Mouse (Mus musculus) mouse embryonic stem cell (cell line): ENCODE measurements around the gene Suz12.
"Not testable (repeated sequence)": the region's sequence is repeated elsewhere in the genome, so short reads cannot be mapped to it uniquely, and the experiment has no call there.

Source experiments
- in situ Hi-C, 2 experiments: fragments of 300-500 bp; cut with MboI; formaldehyde crosslinking; loops; 1 replicate in 1 of 2; 3 replicates in 1 of 2; pipeline ENCODE4 v1.14.3; 2019 to 2020; ENCODE audit warnings: low sequenced_read_pairs in 2 of 2, low pct_unique_long_range_greater_than_20kb in 1 of 2, mixed read lengths in 1 of 2; ENCODE audit not compliant: unreplicated experiment in 1 of 2

The Suz12 gene

DNA sequence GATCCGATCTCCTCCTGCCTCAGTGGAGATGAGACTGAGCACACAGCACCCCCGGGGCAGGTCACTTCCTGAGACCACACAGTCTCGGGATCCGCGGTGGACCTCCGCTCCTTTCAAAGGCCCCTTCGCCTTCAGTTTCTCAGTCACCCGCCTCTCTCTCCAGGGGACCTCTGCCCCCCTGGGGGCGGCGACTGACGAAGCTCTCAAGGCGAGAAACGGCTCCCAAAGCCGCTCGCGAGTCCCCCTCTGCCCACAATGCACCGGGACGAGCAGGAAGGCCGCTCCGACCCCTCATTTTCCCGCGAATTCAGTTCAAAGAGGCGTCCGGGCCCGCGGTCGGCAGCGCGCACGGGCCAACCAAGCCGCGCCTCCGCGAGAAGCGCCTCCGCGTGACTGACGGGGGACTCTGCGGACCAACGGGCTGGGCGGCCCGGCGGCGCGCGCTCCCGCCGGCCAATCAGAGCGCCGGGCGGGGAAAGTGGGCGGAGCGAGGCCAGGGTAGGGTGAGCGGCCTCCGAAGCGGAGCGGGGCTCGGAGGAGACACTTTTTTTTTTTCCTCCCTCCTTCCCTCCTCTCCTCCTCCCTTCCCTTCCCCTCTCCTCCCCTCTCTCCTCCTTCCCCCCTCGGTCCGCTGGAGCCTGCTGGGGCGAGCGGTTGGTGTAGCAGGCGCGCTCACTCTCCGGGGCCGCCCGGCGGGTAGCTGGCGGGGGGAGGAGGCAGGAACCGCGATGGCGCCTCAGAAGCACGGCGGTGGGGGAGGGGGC, at the start of gene Suz12:
Suz12 (plus strand) TSS at position 515 of the 764 bp plus-strand sequence.
- in situ Hi-C loops: no loop called here

DNA sequence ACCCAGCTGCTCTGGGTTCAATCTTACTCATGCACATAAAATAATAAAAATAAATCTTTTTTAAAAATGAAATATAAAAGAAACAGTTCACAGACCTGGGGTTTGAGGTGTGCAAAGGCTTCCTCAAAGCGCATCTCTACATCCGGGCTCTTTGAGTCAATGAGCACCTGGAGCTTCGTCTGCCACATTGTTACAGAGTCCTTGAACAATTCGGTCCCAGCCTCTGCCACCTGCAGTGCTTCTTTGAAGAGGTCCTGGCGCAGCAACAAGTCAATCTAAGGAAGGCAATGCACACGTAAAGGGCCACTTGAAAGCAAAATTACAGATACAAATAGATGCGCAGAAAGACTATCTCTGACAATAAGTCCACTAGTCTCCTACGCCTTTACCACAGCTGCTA, 49.8 kb upstream of the Suz12 start:
- in situ Hi-C loops: no loop called here

DNA sequence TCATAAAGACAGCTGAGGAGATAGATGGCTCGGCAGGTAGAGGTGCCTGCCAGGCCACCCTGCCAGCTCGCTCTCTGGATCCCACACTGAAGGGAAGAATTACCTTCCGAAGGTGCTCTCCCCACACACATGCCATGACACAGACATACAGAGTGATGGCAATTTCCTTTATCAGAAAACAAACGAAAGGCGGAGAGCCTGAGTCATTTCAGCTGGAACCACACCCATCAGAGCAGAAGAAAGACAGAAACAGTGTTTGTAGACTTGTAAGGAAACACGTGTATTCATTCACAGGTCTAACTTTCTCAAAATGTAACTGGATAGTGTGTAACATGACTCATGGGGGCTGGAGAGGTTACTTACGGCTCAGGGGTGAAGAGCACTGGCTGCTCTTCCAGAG, 49.3 kb upstream of the Suz12 start:
- in situ Hi-C loops: no loop called here

DNA sequence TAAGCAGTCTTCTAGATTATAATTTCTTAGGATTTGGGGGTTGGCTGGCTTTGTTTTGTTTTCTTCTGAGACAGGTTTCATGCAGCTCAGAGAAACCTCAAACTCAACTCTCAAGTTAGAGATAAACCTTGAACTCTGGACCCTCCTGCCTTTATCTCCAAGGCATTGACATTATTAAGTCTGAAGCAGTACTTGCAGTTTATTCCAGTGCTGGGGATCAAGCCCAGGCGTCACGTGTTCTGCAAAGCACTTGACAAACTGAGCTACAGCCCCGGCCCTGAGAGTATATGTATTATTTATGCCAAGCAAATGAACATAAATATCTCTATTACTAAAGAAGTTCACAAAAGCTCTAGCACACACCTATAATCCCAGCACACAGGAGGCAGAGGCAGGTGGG, 45.6 kb upstream of the Suz12 start:
- in situ Hi-C loops: no loop called here

DNA sequence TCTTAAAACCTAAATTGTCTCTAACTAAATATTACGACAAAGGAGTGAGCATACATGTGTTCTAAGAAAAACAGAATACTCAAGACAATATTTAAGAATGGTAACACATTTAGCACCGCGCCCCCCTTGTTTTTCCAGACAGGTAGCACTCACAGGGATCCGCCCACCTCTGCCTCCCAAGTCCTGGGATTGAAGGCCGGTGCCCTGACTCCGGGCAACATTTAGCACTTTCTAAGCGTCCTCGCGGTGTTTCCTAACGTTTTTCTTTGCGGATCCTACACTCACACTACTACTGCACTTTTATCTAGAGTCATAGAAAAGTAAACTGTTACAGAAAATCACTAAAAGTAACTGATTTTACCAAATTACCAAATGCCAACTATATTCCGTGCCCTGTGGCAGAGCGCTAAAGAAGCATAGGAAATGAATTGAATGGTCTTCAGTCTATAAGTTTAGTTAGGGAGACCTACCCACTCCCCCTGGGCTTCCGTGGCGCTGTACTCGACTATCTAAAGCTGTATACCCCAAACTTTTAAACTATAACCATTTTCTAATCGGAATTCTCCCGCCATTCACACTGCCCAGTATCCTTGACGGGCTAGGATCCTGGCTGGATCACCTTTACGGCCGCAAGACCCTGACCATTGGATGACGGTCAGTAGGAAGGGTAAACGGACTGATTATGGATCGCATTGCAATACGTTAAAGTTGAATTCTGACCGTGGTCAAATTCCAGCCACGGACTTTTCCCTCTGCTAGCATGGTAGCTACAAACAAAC, 31.4 kb upstream of the Suz12 start:
- in situ Hi-C loops: no loop called here

DNA sequence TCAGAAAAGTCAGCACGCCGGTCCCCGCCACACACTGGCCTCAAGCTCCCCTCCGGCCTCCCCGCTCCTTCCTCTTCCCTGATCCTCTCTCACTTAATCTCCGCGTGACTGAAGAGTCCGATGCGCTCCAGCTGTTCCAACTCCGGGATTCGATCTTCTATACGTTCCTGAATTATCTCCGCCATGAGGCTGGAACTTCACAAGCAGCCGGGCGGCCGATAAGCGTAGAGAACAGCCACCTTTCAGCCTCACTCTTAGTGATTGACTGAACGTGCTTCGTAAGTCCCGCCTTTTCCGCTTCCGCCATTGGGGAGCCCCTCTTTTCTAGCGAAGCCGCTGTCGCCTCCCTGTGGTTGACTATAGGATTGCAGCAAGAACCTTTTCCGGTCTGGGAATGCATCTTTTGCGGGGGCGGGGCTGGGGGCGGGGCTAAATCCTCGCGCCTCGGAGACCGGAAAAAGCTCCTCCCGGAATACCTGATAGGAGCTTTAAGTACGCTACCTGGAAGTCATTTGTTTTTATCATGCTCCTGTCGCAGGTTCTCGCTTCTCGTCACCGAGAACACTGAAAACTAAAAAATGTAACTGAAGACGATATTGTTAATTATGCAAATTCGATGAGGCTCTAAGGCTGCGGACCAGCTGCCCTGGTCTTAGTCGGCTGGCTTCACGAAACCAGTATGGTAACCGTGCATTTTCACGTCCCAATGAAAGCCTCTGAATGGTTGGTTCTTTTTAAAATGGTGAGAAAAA, 30.6 kb upstream of the Suz12 start, which contains the start of gene Utp6:
Utp6 (minus strand) TSS at position 266 of the 752 bp plus-strand sequence.
- in situ Hi-C loops: no loop called here

DNA sequence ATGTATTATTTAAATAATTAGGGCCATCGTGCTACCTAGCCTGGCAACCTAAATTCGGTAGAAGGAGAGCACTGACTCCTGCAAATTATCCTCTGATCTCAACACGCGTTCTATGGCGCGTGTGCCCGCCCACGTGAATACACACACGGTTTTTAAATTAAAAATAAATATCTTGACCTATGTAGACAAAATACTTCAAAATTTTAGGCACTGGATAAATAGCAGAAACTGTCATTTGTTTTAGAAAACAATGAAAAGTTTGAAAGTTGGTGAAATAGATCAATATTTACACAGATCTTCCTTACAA, 30.1 kb upstream of the Suz12 start:
- in situ Hi-C loops: no loop called here

DNA sequence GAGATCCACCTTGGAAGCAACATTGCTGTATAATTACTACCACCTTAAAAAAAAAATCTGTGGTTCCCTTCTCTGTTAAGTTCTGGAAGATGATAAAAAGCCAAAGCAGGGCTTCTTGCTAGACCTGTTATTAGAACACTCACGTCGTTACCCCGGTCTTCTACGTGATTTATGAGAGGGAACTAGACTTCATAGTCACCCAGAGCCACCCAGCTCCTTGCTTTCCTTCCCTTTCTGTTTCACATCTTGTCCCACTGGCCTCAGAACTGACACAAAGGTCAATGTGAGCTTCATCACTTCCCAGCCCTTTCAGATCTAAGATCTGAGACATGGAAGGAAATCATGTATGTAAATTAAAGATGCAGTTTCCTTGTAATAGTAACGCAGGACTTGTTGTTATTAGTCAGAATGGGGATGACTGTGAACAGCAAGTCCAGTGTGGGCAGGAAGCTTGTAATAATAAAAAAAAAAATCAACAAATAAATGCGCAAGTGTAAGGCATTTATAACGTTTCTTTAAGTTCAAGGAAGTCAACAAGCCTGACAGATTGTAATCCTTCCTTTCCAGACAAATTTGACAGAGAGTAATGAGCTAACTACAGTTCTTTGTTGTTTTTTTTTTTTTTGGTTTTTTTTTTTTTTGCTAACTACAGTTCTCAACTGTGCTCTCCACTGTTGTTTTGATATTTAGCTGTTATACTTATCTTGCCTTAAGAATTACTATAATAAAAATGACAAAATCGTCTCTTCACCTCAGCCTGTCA, 29.5 kb upstream of the Suz12 start:
- in situ Hi-C loops: no loop called here

DNA sequence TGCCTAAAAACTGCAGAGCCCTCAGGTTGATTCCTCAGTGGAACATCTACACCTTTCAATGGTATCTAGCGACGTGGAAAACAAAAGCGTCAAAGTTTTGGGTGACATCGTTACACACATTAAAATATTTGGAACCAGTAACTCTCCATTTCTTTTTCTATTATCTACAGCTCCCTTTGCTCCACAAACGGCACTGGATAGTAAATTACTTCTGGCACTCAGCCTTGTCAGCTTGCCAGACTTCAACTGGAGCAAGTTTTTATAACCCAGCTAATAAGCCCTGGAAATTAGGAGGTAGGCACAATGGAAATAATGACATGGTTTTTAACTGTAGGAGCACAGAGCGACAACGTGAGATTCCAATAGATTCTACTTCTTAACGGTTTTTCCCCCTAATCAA, 27.0 kb upstream of the Suz12 start:
- in situ Hi-C loops: no loop called here

DNA sequence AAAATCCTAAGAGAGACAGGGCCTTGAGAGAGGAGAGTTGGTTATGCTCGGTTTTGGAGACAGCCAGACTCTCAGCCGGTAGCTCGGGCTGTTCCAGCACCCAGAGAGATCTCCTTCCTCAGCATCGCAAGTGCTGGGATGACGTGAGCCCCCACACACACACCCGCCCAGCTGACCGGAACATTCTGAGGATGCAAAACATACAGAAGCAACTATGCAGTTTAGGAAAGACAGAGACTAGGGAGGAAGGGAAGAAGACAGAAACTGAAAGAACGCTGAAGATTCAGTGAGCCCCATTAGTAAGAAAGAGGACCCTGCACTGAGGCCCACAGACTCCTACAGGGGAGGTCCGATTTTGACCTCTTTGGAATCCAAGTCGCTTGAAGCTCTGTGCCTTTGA, 25.2 kb upstream of the Suz12 start:
- in situ Hi-C loops: no loop called here

DNA sequence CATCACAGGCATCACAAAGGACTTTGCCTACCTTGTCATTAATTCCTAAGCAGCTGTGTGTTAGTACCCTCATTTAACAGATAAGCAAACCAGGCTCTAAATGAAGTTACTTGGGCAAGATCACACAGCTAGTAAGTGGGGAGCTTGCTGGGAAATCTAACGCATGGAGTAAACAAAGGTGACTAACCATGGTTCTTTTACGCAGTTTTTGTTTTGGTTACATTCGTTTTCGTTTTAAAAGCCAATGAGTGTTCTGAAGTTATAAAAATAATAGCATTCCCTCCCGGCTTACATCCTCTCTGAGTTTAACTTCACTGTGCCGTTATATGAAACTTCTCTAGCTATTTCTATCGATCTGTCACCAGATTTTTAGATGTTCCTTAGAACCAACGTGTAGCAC, 19.8 kb upstream of the Suz12 start:
- in situ Hi-C loops: no loop called here

DNA sequence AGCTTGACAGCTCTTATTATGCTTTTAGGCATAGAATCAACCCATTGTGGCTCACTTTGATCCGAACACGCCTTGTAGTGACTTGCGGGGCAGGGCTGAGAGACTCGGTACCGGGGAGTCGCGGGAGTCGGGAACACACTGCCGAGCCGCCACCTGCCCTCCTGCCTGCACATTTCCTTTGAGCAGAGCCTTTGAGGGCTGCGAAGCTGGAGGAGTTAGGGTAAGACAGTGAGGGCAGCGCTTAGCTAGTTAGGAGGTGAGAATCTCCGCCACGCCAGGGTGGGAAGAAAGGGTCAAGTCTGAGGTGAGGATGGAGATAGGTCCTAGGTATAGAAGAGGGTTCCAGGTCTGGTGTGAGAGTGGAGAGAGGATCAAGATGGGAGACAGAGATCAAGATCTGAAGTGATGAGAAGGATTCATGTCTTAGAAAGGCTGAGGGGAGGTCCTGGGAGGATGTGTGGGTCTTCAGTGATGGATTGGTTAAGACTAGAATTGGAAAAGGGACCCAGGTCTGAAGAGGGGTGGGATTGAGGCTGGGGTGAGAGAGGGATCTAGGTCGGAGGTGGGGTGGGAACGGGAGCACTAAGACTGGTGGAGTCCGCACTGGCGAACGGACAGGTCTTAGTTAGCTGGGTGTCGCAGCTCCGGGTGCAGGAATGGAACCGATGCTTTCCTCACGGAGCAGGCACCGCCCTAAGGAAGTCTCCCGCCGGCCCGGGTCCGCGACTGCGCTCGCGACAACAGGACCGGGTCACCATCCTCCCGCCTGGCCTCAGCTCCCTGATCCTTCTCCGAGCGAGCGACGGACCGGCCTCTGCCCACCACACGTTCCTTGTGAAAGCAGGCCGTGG, 19.1 kb upstream of the Suz12 start:
- in situ Hi-C loops: no loop called here

DNA sequence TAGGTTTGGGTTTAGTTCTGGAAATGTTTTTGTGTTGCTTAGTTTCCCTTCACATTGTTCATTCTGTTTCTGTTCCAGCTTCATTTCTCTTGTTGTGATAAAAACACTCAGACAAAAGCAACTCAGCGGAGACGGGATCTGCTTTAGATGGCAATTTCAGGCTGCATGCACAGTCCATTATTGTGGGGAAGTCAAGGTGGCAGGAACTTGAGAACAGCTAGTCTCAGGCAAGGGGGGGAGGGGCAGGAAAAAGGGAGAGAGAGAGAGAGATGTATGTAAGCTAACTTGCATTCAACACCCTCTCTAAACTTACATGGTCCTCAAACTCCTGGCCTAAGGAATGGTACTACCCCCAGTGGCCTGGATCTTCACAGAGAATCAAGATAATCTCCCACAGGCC, 17.5 kb upstream of the Suz12 start:
- in situ Hi-C loops: no loop called here

DNA sequence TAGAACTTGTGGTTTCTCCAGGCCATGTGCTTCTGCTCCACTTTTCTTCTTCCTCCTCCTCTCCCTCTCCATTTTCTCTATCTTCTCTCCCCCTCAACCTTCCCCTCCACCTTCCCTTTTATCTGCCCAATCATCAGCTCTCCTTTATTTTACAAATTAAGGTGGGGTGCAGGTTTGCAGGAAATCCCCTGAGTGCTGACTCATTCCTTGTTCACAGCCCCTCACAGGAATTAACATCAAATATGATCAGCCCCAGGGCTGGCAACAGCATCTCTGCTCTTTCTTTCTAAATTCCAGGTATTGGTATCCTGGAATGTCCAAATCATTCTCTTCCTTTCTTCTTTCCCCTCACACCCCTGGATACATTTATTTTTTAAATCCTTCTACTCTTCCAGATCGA, 16.7 kb upstream of the Suz12 start:
- in situ Hi-C loops: no loop called here

DNA sequence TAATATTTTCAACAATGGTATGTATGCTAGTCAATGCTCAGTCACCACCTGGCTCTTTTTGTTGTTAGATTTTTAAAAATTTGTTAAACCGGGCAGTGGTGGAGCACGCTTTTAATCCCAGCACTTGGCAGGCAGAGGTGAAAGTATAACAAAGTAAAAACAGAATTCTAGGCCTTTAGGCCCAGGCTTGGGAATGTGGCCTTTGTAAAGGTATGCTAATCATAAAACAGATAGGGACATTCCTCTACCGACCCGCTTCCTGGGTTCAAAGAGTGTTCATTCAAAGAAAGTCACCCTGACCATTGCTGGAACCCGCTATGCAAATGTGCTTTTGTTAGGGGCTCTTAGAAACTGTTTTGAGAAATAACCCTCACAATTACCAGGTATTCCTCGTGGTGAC, 16.3 kb upstream of the Suz12 start:
- in situ Hi-C loops: not testable (repeated sequence)

DNA sequence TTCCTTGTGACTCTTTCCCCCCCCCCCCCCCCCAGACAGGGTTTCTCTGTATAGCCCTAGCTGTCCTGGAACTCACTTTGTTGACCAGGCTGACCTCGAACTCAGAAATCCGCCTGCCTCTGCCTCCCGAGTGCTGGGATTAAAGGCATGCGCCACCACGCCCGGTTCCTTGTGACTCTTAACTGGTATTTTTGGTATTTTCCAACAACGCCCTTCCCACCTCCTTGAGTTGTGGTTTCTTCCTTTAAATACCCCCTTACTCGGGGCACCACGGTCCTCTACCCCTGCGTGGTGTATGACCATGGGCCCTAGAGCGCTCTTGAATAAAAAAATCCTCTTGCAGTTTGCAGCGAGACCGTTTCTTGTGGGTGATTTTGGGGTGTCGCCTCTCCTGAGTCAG, 15.8 kb upstream of the Suz12 start:
- in situ Hi-C loops: not testable (repeated sequence)

DNA sequence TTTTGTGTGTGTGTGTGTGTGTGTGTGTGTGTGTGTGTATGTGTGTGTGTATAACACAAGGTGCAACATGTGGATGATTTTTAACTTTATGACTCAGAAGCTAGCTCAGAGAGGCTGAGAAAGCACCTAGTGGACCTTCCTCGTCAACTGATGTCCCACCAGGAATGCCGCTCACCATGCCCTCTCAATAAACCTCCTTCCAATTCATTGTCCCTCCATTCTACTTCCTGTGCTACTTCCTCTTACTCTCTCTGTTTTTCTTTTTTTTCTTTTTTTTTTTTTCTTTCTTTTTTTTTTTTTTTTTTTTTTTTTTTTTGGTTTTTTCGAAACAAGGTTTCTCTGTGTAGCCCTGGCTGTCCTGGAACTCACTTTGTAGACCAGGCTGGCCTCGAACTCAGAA, 15.2 kb upstream of the Suz12 start:
- in situ Hi-C loops: not testable (repeated sequence)

DNA sequence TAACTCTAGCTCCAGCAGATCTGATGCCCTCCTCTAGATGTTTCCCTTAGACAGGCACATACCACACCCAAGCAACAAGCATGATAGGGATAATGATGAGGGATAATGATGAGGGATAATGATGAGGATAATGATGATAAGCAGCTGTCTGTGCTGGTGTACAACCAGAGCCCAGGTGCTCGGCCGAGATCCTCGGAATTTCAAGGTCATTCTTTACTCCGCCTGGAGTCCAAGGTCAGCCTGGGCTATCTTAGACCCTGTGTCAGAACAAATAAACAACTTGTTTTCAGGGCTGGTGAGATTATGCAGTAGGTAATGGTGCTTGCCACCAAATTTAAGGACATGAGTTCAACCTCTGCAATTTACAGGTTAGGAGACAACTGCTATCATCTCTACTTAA, 6.0 kb upstream of the Suz12 start:
- in situ Hi-C loops: no loop called here
